Mouse (Mus musculus) myocyte (in vitro differentiated cells): ENCODE measurements at regions not wholly inside any gene's neighbourhood (a gene's known extent, or its start where the extent isn't known, plus 50 kb on each side); places are given as distances from the start of the nearest gene placed in this dataset.

Experiments used
- CEBPB ChIP-seq: IDR thresholded peaks from 2 replicates; pipeline ENCODE4 v1.6.1; 2011; ENCODE audit warnings: mild to moderate bottlenecking, moderate library complexity; ENCODE audit not compliant: poor library complexity, insufficient read depth, severe bottlenecking
- MAX ChIP-seq: IDR thresholded peaks from one replicate; pipeline ENCODE4 v1.6.1; 2011; ENCODE audit warnings: low read depth, mild to moderate bottlenecking, control low read depth
- MYOD1 ChIP-seq, 3 experiments: IDR thresholded peaks; one replicate each; pipeline ENCODE4 v1.6.1; 2011; ENCODE audit warnings: control low read depth in 2 of 3, low read depth in 2 of 3, mild to moderate bottlenecking in 2 of 3, moderate library complexity in 1 of 3; ENCODE audit not compliant: insufficient read length in 2 of 3, control insufficient read depth in 1 of 3
- POLR2A ChIP-seq: IDR thresholded peaks from one replicate; pipeline ENCODE4 v1.6.1; 2011; ENCODE audit warnings: low read depth, mild to moderate bottlenecking, control low read depth, moderate library complexity; ENCODE audit not compliant: insufficient read length
- USF1 ChIP-seq: IDR thresholded peaks from one replicate; pipeline ENCODE4 v1.6.1; 2011; ENCODE audit warnings: low read depth, mild to moderate bottlenecking, control low read depth, moderate library complexity

DNA sequence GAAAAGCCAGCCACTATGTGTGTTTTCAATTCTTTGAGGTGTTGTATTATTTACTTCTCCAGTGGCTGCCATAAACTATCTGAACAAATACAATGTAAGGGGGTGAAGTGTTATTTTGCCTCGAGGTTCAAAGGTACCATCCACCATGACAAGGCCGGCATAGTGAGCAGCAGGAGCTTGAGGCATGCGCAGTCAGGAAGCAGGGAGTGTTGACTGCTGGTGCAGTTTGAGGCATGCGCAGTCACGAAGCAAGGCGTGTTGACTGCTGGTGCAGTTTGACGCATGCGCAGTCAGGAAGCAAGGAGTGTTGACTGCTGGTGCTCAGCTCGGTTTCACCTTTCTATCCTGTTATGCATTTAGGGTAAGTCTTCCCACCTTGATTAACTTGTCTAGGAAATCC is 184.9 kb upstream of the Eci2 start:
- TF ChIP-seq USF1 = no peak
- TF ChIP-seq POLR2A = no peak
- no peak for TF ChIP-seq MAX
- no peak for TF ChIP-seq MYOD1 (IDR thresholded peaks at IDR 0.05; ENCODE audit: control insufficient read depth in 1 of 3, insufficient read length in 2 of 3, low read depth in 2 of 3)
- no peak for TF ChIP-seq CEBPB
